Mouse (Mus musculus) erythroblast, embryonic 14.5 days (primary cell): ENCODE measurements around the gene Rec114. TPM values are rescaled to one million over a fixed set of nuclear protein-coding genes. Genes with fewer than 3 reads are reported as not detected.

ENCODE experiments used
- H3K27me3 ChIP-seq: 2 replicates; pipeline ENCODE4 v1.6.1; 2012; ENCODE audit warnings: inconsistent platforms; ENCODE audit not compliant: control insufficient read depth
- H3K36me3 ChIP-seq: 2 replicates; pipeline ENCODE4 v1.6.1; 2012; ENCODE audit warnings: mild to moderate bottlenecking, inconsistent platforms; ENCODE audit not compliant: control insufficient read depth
- H3K4me1 ChIP-seq: 2 replicates; pipeline ENCODE4 v1.6.1; 2012; ENCODE audit warnings: inconsistent platforms; ENCODE audit not compliant: control insufficient read depth
- H3K4me3 ChIP-seq: replicated peaks from 2 replicates; pipeline ENCODE3; 2012; ENCODE audit warnings: moderate library complexity, mild to moderate bottlenecking, inconsistent platforms
- H3K9me3 ChIP-seq: 2 replicates; pipeline ENCODE4 v1.6.1; 2012; ENCODE audit warnings: low read length, inconsistent platforms, mixed read lengths; ENCODE audit not compliant: control insufficient read depth
- GATA1 ChIP-seq: IDR thresholded peaks from 2 replicates; pipeline ENCODE4 v1.6.1; 2012; ENCODE audit warnings: low read length, inconsistent platforms, mixed read lengths
- TAL1 ChIP-seq: IDR thresholded peaks from 3 replicates; pipeline ENCODE4 v1.6.1; 2012; ENCODE audit warnings: low read length, inconsistent platforms, mixed read lengths
- polyA plus RNA-seq: library from polyadenylated mRNA; stranded (reverse); fragments of >175 nt; gene quantifications from 2 replicates; pipeline ENCODE4 v1.2.3, GENCODE M21; 2012

The Rec114 gene
- polyA plus RNA-seq, 1 experiment: 2.3 TPM

GRCm38 (mm10) chr9:58722151-58722550 lies 21.6 kb downstream of the Rec114 start:
- Histone ChIP-seq H3K4me3 (no peak overlapping the region), H3K4me1 (peaks cover 37% of the 10 kb centered on the region), H3K9me3 (peaks cover 4% of the 10 kb centered on the region), H3K27me3 (no peaks in the 10 kb centered on the region), H3K36me3 (no peaks in the 10 kb centered on the region)
- no peak for TF ChIP-seq GATA1

DNA sequence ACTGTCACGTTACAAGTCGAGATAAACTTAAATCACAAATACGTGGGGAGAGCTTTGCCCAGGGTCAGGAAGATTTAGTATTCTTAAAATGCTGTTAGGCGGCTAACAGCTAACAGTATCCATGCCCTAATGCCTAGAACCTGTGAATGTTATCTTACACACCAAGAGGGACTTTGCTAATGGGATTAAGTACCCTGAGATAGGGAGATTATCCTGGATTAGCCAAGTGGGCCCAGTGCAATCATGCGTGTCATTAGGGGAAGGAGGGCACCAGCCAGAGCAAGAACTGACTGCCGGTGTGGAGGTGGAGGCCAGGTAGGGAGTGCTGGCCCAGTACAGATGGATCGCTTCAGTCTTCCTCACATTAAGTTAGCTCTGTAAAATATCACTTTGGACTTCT lies 22.7 kb downstream of the Rec114 start:
- H3K4me3 ChIP-seq: no peak overlapping the region
- TF ChIP-seq TAL1: no peak
- TF ChIP-seq GATA1: no peak
- H3K27me3 ChIP-seq: no peaks in the 10 kb centered on the region
- peaks cover under 1% of the 10 kb centered on the region for H3K9me3 ChIP-seq
- no peaks in the 10 kb centered on the region for H3K36me3 ChIP-seq
- H3K4me1 ChIP-seq: peaks cover 43% of the 10 kb centered on the region

- Histone ChIP-seq H3K36me3 (no peaks in the 10 kb centered on the region), H3K4me1 (peaks cover 43% of the 10 kb centered on the region), H3K9me3 (no peaks in the 10 kb centered on the region), H3K4me3 (no peak overlapping the region), H3K27me3 (no peaks in the 10 kb centered on the region)
- TF ChIP-seq GATA1 (no peak), TAL1 (no peak)
These were observed 23.6 kb downstream of the Rec114 start for GRCm38 (mm10) chr9:58720167-58720566.

DNA sequence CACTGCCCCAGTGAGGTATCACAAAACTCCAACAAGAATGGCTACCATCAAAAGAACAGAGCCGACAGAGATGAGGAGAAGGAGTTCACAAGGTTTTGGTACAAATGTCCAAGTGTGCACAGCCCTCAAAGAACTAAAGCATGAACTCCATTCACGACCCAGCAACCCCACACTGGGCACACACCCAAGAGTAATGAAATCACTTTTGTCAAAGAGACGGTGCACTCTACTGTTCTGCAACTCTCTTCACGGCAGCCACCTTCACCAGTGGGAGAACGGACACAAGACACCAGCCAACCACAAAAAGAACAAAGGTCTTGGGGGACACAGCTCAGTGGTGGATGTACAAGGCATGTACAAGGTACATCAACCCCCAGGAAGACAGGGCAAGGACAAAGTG lies 24.3 kb downstream of the Rec114 start:
- Histone ChIP-seq H3K9me3 (no peaks in the 10 kb centered on the region), H3K4me3 (no peak overlapping the region)
- TF ChIP-seq TAL1 (no peak), GATA1 (no peak)

DNA sequence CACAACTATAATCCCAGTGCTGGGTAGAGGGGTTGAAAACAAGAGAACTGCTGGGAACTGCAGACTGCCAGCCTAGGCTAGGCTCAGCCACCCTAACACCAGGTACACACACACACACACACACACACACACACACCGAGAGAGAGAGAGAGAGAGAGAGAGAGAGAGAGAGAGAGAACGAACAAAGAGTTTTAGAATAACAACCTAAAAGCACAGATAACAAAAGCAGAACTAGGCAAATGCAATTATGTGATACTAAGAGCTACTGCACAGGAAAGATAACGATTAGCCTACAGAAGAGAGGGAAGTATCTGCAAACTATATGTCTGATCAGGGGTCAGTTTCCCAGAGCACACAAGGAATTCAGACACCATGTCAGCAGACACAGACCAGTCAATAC lies 24.8 kb downstream of the Rec114 start:
- no peak overlapping the region for H3K4me3 ChIP-seq

More for the DNA sequence above, 24.3 kb downstream of the Rec114 start:
- no peaks in the 10 kb centered on the region for H3K36me3 ChIP-seq
- no peaks in the 10 kb centered on the region for H3K27me3 ChIP-seq
- H3K4me1 ChIP-seq: peaks cover 43% of the 10 kb centered on the region

GRCm38 (mm10) chr9:58716886-58717285 lies 26.9 kb downstream of the Rec114 start:
- peaks cover 41% of the 10 kb centered on the region for H3K4me1 ChIP-seq
- TF ChIP-seq TAL1 (no peak), GATA1 (no peak)
- no peaks in the 10 kb centered on the region for H3K36me3 ChIP-seq

More for the DNA sequence above, 24.8 kb downstream of the Rec114 start:
- Histone ChIP-seq H3K4me1 (peaks cover 43% of the 10 kb centered on the region), H3K9me3 (no peaks in the 10 kb centered on the region), H3K36me3 (no peaks in the 10 kb centered on the region), H3K27me3 (no peaks in the 10 kb centered on the region)
- no peak for TF ChIP-seq TAL1
- TF ChIP-seq GATA1: no peak

GRCm38 (mm10) chr9:58710642-58711041 lies 33.1 kb downstream of the Rec114 start:
- Histone ChIP-seq H3K9me3 (no peaks in the 10 kb centered on the region), H3K4me3 (no peak overlapping the region), H3K27me3 (no peaks in the 10 kb centered on the region), H3K36me3 (no peaks in the 10 kb centered on the region), H3K4me1 (no peaks in the 10 kb centered on the region)
- TF ChIP-seq GATA1 (no peak), TAL1 (no peak)

More at GRCm38 (mm10) chr9:58716886-58717285, 26.9 kb downstream of the Rec114 start:
- Histone ChIP-seq H3K4me3 (no peak overlapping the region), H3K9me3 (no peaks in the 10 kb centered on the region), H3K27me3 (no peaks in the 10 kb centered on the region)

GRCm38 (mm10) chr9:58709939-58710338 lies 33.8 kb downstream of the Rec114 start:
- Histone ChIP-seq H3K4me1 (no peaks in the 10 kb centered on the region), H3K4me3 (no peak overlapping the region), H3K36me3 (no peaks in the 10 kb centered on the region), H3K27me3 (no peaks in the 10 kb centered on the region), H3K9me3 (no peaks in the 10 kb centered on the region)
- TF ChIP-seq GATA1 (no peak), TAL1 (no peak)

DNA sequence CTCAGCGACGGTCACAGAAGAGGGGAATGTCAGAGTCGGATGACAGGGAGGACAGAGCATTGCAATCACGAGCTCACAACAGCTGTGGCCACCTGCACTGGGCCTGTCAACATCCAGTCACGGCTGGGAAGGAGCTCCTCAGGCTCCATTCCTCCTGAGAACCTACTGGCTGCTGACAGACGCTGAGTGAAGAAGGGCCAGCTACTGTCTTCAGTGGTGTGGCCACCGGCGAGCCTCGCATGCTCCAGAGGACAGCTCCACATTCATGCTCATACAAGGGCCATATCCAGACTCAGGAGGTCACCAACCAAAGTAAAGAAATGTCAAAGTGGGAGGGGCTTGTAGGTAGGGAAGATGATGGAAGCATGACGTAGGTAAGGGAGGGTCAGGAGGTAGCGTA lies 36.0 kb downstream of the Rec114 start:
- H3K4me3 ChIP-seq: no peak overlapping the region
- no peaks in the 10 kb centered on the region for H3K4me1 ChIP-seq
- no peak for TF ChIP-seq TAL1
- no peak for TF ChIP-seq GATA1
- H3K36me3 ChIP-seq: no peaks in the 10 kb centered on the region
- H3K27me3 ChIP-seq: peaks cover 4% of the 10 kb centered on the region
- no peaks in the 10 kb centered on the region for H3K9me3 ChIP-seq

DNA sequence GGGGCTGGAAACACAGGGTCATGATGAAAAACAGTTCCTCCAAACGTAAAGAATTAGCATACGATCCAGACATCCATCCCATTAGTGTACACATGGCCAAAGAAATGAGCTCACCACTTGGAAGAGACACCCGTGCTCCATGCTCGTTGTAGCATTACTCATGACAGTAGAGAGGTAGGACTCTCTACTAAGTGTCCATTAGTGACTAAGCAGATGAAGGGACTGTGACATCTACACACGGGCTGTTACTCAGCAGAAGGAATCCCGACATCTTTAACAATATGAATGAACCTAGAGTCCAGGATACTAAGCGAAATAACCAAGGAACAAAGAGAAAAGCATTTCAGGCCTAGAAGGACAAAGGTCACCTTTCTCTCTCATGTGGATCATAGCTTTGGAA lies 37.7 kb downstream of the Rec114 start:
- Histone ChIP-seq H3K4me3 (no peak overlapping the region), H3K9me3 (no peaks in the 10 kb centered on the region), H3K36me3 (no peaks in the 10 kb centered on the region), H3K4me1 (no peaks in the 10 kb centered on the region), H3K27me3 (peaks cover 16% of the 10 kb centered on the region)
- TF ChIP-seq TAL1 (no peak), GATA1 (no peak)
